Mouse (Mus musculus): ENCODE measurements around the gene Anapc2. TPM values are rescaled to one million over a fixed set of nuclear protein-coding genes. Genes with fewer than 3 reads are reported as not detected.

Gene Anapc2
- polyA plus RNA-seq, 1 experiment from 2014 or later, result 105 TPM

GRCm38 (mm10) chr2:25318119-25318966, 46.1 kb downstream of the Anapc2 start:
- Histone ChIP-seq H3K4me3 (ENCODE audit: low read depth, low read length) (peak overlapping the region; percentile 48), H3K36me3 (ENCODE audit: control insufficient read depth, insufficient read depth, low read length) (no peaks in the 10 kb centered on the region), H3K9ac (ENCODE audit: low read length) (peak overlapping the region; percentile 61), H3K9me3 (replicated peaks; ENCODE audit: control insufficient read depth, low read length) (no peaks in the 10 kb centered on the region), H3K27me3 (replicated peaks; ENCODE audit: control insufficient read depth, insufficient read depth, low read length) (peaks cover 29% of the 10 kb centered on the region), H3K4me2 (ENCODE audit: low read length) (peak overlapping the region; percentile 67), H3K27ac (ENCODE audit: low read depth, low read length) (peak overlapping the region; percentile 44; the same call in 1 of the 2 replicates), H3K4me1 (ENCODE audit: control insufficient read depth, insufficient read depth, low read length) (no peaks in the 10 kb centered on the region)
- peak; percentile 75 for ATAC-seq
- DNase-seq (ENCODE audit: low spot score), result peak; percentile 62
- 6% methylated on average over 31 of the region's 31 CpGs for WGBS

GRCm38 (mm10) chr2:25318971-25319773, 46.9 kb downstream of the Anapc2 start, which contains the start of gene Grin1:
Gene Grin1 (minus strand): TSS chr2:25319187.
- ATAC-seq (peak; percentile 89), DNase-seq (ENCODE audit: low spot score) (peak; percentile 91)

GRCm38 (mm10) chr2:25320084-25320483, 47.8 kb downstream of the Anapc2 start:
- Histone ChIP-seq H3K9me3 (replicated peaks; ENCODE audit: control insufficient read depth, low read length) (no peaks in the 10 kb centered on the region), H3K4me2 (ENCODE audit: low read length) (no peak overlapping the region), H3K4me1 (ENCODE audit: control insufficient read depth, insufficient read depth, low read length) (no peaks in the 10 kb centered on the region), H3K4me3 (ENCODE audit: low read depth, low read length) (no peak overlapping the region), H3K27me3 (replicated peaks; ENCODE audit: control insufficient read depth, insufficient read depth, low read length) (peaks cover 22% of the 10 kb centered on the region), H3K9ac (ENCODE audit: low read length) (no peak overlapping the region), H3K27ac (ENCODE audit: low read depth, low read length) (no peak overlapping the region), H3K36me3 (ENCODE audit: control insufficient read depth, insufficient read depth, low read length) (no peaks in the 10 kb centered on the region)
- 37% methylated on average over 2 of the region's 2 CpGs for WGBS
- ATAC-seq (no peak), DNase-seq (ENCODE audit: low spot score) (no peak)

More at GRCm38 (mm10) chr2:25318971-25319773, 46.9 kb downstream of the Anapc2 start, which contains the start of gene Grin1:
- peak within 1 kb of the TSS; percentile 44; the same call in 1 of the 2 replicates for H3K27ac ChIP-seq (ENCODE audit: low read depth, low read length)
- H3K9me3 ChIP-seq (replicated peaks; ENCODE audit: control insufficient read depth, low read length), result no peaks in the 10 kb centered on the region
- H3K4me2 ChIP-seq (ENCODE audit: low read length), result peak within 1 kb of the TSS; percentile 67
- peak within 1 kb of the TSS; percentile 48 for H3K4me3 ChIP-seq (ENCODE audit: low read depth, low read length)
- H3K4me1 ChIP-seq (ENCODE audit: control insufficient read depth, insufficient read depth, low read length), result no peaks in the 10 kb centered on the region
- peak within 1 kb of the TSS; percentile 61 for H3K9ac ChIP-seq (ENCODE audit: low read length)
- H3K36me3 ChIP-seq (ENCODE audit: control insufficient read depth, insufficient read depth, low read length), result no peaks in the 10 kb centered on the region
- H3K27me3 ChIP-seq (replicated peaks; ENCODE audit: control insufficient read depth, insufficient read depth, low read length), result peaks cover 25% of the 10 kb centered on the region
- WGBS, result 9% methylated on average over 58 of the region's 58 CpGs

GRCm38 (mm10) chr2:25326036-25326435, 53.8 kb downstream of the Anapc2 start:
- Histone ChIP-seq H3K9me3 (replicated peaks; ENCODE audit: control insufficient read depth, low read length) (no peaks in the 10 kb centered on the region), H3K9ac (ENCODE audit: low read length) (no peak overlapping the region), H3K4me2 (ENCODE audit: low read length) (no peak overlapping the region), H3K27me3 (replicated peaks; ENCODE audit: control insufficient read depth, insufficient read depth, low read length) (no peaks in the 10 kb centered on the region; the same call in none of the 2 replicates), H3K27ac (ENCODE audit: low read depth, low read length) (no peak overlapping the region), H3K4me1 (ENCODE audit: control insufficient read depth, insufficient read depth, low read length) (no peaks in the 10 kb centered on the region), H3K4me3 (ENCODE audit: low read depth, low read length) (no peak overlapping the region), H3K36me3 (ENCODE audit: control insufficient read depth, insufficient read depth, low read length) (no peaks in the 10 kb centered on the region)
- WGBS, result 86% methylated on average over 2 of the region's 2 CpGs
- ATAC-seq (no peak), DNase-seq (ENCODE audit: low spot score) (no peak)

GRCm38 (mm10) chr2:25328440-25328839, 56.2 kb downstream of the Anapc2 start:
- no peak overlapping the region for H3K9ac ChIP-seq (ENCODE audit: low read length)
- H3K27ac ChIP-seq (ENCODE audit: low read depth, low read length), result no peak overlapping the region
- ATAC-seq (no peak), DNase-seq (ENCODE audit: low spot score) (peak; percentile 59)
- no peak overlapping the region for H3K4me2 ChIP-seq (ENCODE audit: low read length)
- 34% methylated on average over 7 of the region's 7 CpGs for WGBS
- H3K27me3 ChIP-seq (replicated peaks; ENCODE audit: control insufficient read depth, insufficient read depth, low read length), result no peaks in the 10 kb centered on the region
- peaks cover 10% of the 10 kb centered on the region for H3K4me1 ChIP-seq (ENCODE audit: control insufficient read depth, insufficient read depth, low read length)
- H3K4me3 ChIP-seq (ENCODE audit: low read depth, low read length), result no peak overlapping the region
- H3K9me3 ChIP-seq (replicated peaks; ENCODE audit: control insufficient read depth, low read length), result no peaks in the 10 kb centered on the region
- no peaks in the 10 kb centered on the region for H3K36me3 ChIP-seq (ENCODE audit: control insufficient read depth, insufficient read depth, low read length)

- no peak for ATAC-seq
Observed at GRCm38 (mm10) chr2:25331470-25331869, 59.2 kb downstream of the Anapc2 start.

GRCm38 (mm10) chr2:25332286-25333160, 60.2 kb downstream of the Anapc2 start, which contains the start of gene Man1b1:
Gene Man1b1 (plus strand): TSS chr2:25332338.
- Histone ChIP-seq H3K36me3 (ENCODE audit: control insufficient read depth, insufficient read depth, low read length) (peaks cover 37% of the 10 kb centered on the region), H3K9ac (ENCODE audit: low read length) (peak within 1 kb of the TSS; percentile 92), H3K4me1 (ENCODE audit: control insufficient read depth, insufficient read depth, low read length) (peaks cover 13% of the 10 kb centered on the region), H3K4me3 (ENCODE audit: low read depth, low read length) (peak within 1 kb of the TSS; percentile 89), H3K4me2 (ENCODE audit: low read length) (peak within 1 kb of the TSS; percentile 92), H3K27me3 (replicated peaks; ENCODE audit: control insufficient read depth, insufficient read depth, low read length) (no peaks in the 10 kb centered on the region), H3K27ac (ENCODE audit: low read depth, low read length) (peak within 1 kb of the TSS; percentile 88), H3K9me3 (replicated peaks; ENCODE audit: control insufficient read depth, low read length) (no peaks in the 10 kb centered on the region)
- peak; percentile 99 for ATAC-seq
- DNase-seq (ENCODE audit: low spot score), result peak; percentile 100
- under 1% methylated on average over 78 of the region's 78 CpGs for WGBS

More at GRCm38 (mm10) chr2:25331470-25331869, 59.2 kb downstream of the Anapc2 start:
- Histone ChIP-seq H3K36me3 (ENCODE audit: control insufficient read depth, insufficient read depth, low read length) (peaks cover 26% of the 10 kb centered on the region), H3K27me3 (replicated peaks; ENCODE audit: control insufficient read depth, insufficient read depth, low read length) (no peaks in the 10 kb centered on the region), H3K27ac (ENCODE audit: low read depth, low read length) (no peak overlapping the region), H3K4me2 (ENCODE audit: low read length) (peak overlapping the region; percentile 70), H3K4me1 (ENCODE audit: control insufficient read depth, insufficient read depth, low read length) (peaks cover 13% of the 10 kb centered on the region), H3K9ac (ENCODE audit: low read length) (peak overlapping the region; percentile 92), H3K9me3 (replicated peaks; ENCODE audit: control insufficient read depth, low read length) (no peaks in the 10 kb centered on the region), H3K4me3 (ENCODE audit: low read depth, low read length) (peak overlapping the region; percentile 89)
- no peak for DNase-seq (ENCODE audit: low spot score)
- WGBS, result 65% methylated on average over 9 of the region's 9 CpGs

- H3K4me1 ChIP-seq (ENCODE audit: control insufficient read depth, insufficient read depth, low read length), result peaks cover 13% of the 10 kb centered on the region
- no peaks in the 10 kb centered on the region for H3K9me3 ChIP-seq (replicated peaks; ENCODE audit: control insufficient read depth, low read length)
- no peak overlapping the region for H3K27ac ChIP-seq (ENCODE audit: low read depth, low read length)
- ATAC-seq (no peak), DNase-seq (ENCODE audit: low spot score) (no peak)
- peak overlapping the region; percentile 92 for H3K4me2 ChIP-seq (ENCODE audit: low read length)
- H3K9ac ChIP-seq (ENCODE audit: low read length), result peak overlapping the region; percentile 87
- H3K4me3 ChIP-seq (ENCODE audit: low read depth, low read length), result peak overlapping the region; percentile 89
- no peaks in the 10 kb centered on the region for H3K27me3 ChIP-seq (replicated peaks; ENCODE audit: control insufficient read depth, insufficient read depth, low read length)
- WGBS, result 84% methylated on average over 2 of the region's 2 CpGs
- H3K36me3 ChIP-seq (ENCODE audit: control insufficient read depth, insufficient read depth, low read length), result peaks cover 47% of the 10 kb centered on the region
Observed at GRCm38 (mm10) chr2:25333569-25333968, 61.3 kb downstream of the Anapc2 start.
